Mouse (Mus musculus): ENCODE measurements around the gene Gpc6. TPM values are rescaled to one million over a fixed set of nuclear protein-coding genes. Genes with fewer than 3 reads are reported as not detected.

The Gpc6 gene
- total and polyA plus RNA-seq, 3 experiments: 5.1 to 12.2 (median 9.5) TPM

DNA sequence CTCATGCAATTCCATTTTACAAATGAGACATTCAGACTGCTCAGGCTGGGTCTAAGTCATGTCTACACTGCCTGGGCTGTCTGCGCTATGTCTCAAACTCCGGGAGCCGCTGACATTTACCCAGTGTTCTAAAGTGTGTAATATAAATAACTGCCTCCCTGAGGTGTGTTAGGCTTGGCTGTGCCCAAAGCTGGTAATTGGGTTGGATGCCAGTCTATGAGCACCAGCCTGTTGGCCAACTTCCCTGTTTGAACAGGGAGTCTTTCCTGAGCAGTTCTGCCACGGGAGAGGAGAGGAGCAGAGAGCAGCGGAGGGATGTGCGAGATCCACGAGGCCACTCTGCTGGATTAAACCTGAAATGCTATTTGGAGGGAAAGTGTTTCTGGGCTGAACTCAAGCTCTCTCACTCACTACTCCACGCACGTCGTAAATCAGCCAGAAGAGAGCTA lies 785.4 kb downstream of the Gpc6 start:
- DNase-seq: no peak

DNA sequence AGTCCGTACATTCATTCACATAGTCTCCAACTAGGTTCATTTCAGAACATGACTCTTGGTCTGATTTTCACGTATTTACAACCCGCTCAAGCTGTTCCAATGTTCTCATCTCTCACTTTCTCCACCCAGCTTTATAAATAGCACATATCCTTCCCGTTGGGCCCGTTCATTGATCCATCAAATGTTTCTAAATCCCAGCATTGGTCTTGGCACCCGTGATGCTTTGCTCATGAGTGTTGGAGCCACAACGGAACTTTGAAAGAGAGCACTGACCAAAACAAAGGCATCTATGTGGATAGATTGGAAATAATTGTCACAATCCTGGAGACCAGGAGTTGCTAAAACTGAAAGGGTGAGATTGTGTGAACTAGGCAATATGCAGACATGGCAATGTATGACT lies 787.2 kb downstream of the Gpc6 start:
- no peak for DNase-seq

DNA sequence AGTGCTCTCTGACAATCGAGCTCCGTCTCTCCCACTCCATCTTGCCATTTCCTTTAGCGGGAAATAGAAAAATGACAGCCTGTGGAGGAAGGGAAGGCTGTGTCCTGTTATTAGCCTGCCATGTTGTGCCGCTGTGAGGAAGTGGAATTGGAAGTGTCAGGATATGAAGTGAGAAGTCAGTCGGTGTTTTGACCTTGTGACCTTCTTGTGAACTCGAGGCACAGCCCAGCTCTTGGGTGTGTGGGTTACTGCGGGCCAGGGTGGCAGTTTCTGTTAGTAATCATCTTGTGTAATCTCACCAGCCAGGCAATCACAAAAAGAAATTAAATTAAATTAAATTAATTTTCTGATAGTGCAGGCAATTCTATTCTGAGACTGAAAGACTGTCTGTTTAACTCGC lies 789.0 kb downstream of the Gpc6 start:
- DNase-seq: no peak

DNA sequence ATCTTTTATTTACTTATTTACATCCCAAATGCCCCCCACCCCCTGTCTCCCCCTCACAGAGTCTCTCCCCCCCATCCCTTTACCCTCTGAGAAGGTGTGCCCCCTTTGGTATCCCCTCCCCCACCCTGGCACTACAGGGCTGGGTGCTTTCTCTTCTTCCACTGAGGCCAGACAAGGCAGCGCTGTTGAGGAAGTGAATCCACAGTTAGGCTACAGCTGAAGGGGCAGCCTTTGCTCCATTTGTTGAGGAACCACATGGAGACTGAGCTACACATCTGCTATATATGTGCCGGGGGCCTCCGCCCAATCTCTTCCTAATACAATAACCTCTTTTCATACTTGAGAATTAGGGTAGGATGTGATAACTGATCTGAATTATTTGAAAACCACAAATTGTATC lies 791.2 kb downstream of the Gpc6 start:
- DNase-seq: no peak

DNA sequence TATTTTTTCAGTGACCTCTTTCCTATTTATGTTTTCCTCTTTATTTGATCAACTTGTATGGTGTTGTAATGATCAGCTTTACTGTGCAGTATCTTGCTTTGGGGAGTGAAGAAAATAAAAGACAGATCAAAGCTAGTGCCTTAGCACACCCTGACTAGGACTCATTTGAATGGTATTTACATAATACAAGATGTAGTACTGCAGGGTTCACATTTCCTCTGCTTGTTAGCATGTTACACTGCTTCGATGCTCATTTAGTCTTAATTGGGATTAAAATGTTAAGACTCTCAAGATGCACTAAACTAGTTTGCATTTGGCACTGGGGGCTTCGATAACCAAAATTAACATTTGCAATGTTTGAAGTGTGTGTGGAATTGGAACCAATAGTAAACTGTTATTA lies 803.6 kb downstream of the Gpc6 start:
- no peak for DNase-seq

DNA sequence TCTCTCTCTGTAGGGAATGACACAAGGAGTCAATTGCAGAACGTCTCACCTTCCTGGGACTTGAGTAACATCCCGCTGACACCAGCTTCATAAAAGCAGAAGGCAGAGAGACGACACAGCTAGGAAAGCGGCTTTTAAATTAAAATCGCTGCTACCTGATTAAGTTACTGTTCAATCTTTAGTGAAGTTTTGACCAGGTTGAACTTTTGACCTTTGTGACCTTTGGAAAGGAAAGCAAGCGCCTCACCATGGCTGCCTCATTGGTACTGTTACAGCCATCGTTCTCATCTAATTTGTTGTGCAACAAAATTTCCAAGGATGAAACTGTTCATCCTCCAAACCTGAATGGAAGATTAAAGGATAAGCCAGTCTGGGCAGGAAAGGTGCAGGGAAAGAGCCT lies 830.1 kb downstream of the Gpc6 start:
- no peak for DNase-seq

DNA sequence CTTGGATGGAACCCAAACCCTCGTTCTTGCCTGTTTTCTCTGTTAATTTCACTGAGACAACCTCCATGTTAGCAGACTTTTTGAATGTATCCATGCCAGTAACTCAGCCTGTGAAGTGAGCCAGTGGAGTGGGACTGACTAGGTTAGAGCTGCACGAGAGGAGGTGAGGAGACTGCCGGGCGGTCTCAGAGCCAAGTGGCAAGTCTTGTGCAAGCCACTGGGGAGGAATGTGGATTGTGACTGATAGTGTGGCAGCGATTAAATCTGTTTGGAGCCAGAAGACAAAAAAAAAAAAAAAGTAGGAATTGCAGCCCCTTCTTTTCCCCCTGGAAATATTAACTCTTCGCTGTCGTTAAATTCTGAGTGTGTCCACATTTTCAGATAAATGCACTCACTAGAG lies 831.4 kb downstream of the Gpc6 start:
- DNase-seq: peak; percentile 3

DNA sequence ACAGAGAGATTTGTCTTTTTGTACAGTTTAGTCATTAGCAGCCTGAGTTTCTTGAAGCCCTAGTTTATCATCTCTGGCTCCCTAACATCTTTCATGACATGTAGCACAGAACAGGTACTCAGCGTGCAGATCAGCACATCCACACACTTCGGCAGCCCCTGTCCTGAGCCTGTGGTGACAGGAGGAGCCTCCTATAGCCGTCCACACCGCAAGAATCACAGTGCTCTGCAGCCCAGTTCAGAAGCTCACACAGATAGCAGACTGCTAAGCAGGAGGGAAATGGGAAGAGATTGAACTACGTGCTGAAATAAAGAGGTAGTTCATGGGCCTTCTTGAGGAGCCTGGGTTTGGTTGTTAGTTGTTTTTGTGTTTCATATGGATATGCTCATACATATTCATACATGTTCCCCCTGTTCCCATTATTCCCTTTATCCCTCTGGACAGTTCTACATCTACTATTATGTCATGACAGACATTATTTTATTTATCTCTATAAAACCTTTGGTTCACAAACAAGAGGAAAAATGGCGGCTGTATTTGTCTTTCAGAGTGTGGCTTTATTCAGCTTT lies 832.8 kb downstream of the Gpc6 start:
- no peak for DNase-seq

DNA sequence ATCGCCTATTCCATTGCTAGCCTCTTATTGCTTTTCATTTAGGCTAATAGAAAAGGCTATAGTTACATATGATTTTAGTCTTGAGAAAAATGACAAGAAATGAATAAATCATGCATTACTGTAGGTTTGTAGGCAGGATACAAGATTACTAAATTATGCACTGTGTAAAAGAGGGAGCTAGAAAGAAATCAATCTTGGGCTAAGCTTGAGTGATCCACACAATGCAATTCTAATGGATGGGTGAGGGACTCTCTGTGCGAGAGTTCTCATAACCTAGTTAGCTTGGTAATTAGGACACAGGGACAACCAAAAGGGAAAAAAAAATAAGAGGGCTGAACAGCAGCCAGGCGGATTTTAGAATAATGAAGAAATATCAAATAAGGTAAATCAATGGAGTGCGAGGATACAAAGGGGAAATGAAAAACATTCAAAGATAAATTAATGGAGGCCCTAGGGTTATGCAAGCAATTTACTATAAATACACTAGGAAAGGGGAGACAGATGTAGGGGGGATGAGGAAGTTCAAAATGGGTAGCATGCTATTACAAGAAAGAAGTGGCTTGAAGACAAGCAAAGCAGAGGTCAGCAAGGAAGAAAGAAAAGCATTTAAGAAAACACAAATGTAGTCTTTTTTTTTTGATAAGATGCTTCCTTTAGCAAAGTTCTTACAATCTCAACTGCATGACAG lies 835.9 kb downstream of the Gpc6 start:
- DNase-seq: no peak

DNA sequence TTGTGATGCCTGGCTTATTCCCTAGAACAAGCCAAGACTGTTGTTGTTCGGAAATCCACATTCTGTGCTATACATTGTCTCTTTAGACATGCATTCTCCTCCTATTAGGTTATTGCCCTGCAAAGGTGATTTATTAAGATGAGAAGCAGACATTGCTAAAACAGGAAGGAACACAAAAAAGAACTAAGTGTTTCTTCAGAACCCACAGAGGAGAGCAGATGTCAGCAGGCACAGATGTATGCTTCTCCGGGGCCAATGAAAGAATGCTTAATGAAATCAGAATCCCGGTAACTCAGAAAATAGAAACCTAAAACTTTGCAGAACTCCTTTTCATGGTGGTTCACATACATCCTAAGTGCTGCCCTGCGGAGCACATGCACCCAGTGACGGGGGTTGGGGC lies 837.8 kb downstream of the Gpc6 start:
- no peak for DNase-seq

DNA sequence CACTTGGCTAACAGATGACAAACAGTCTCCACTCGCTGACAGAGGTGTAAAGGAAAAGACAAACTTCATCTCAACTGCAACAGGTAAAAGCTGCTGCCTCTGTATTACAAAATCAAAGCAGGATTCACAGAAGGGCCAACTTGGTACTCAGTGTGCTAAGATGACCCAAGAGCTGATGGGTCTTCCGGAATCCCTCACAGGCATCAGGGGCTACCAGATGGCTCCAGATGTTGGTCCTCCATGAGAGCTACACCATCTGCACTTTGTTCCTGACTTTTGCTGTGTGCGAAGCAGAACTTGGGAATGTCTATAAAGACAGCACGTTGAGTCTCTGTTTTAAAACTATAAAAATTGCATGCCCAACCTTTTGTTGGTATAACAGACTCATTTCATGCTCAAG lies 842.7 kb downstream of the Gpc6 start:
- DNase-seq: no peak

DNA sequence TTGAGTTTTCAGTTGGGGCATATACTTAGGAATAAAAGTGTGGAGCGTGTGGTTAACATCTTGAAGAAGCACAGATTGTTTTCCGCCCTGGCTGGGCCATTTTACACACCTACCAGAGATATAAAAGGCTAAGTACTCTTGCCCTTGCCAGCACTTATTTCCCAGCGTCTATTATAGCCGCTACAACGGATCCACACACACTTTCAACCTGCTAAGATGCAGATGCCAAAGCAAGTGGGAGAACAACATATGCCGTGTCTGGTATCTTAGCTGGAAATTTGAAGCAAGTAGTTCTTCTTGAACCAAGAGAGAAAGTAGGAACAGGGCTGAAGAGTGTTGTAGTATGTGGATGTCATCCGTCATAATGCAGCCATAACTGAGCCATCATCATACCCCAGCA lies 843.6 kb downstream of the Gpc6 start:
- no peak for DNase-seq

DNA sequence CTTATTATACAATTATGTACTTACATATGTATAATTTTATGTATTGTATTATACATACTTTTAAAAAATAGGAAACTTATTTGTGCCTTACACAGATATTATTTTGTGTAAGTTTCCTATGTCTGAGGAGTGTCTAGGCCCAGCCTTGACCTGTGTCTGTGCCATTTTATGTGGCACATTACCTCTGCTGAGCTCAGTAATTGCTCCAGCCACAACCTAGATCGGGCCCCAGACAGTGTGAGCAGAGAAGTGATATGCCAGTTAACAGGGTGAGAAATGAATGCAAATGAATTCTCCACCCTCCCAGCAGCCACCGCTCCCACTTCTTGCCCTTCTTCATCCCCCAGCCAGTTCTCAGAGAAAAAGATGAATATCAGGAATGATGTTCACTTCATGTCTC lies 848.3 kb downstream of the Gpc6 start:
- no peak for DNase-seq

DNA sequence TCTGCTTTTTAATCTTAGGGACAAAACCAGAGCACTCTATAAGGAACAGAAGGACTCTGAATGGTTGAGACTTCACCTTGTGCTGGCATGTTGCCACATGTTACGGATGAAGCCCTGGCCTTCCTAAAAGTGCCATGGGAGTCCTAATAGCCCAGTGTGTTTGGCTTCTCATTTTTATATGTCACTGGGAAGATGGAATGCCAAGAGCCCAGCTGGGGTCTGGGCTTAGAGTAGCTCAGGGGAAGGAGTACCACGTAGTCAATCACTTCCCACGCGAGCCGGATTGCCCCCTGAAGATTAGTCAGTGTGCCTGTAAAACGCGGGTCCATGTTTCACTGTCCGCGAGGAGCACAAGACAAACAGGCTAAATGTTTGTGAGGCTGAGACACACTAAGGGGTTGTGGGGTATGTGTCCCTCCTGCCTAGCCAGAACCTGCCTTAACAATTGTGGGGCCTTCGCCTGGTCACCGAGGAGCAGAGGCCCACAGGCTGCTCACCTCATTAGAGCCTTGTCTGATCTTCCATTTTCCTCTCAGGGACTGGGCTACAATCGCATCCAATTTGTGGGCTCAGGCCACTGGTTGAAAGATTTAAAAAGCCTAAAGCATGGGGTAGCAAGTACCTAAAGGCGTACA lies 852.9 kb downstream of the Gpc6 start:
- DNase-seq: no peak

DNA sequence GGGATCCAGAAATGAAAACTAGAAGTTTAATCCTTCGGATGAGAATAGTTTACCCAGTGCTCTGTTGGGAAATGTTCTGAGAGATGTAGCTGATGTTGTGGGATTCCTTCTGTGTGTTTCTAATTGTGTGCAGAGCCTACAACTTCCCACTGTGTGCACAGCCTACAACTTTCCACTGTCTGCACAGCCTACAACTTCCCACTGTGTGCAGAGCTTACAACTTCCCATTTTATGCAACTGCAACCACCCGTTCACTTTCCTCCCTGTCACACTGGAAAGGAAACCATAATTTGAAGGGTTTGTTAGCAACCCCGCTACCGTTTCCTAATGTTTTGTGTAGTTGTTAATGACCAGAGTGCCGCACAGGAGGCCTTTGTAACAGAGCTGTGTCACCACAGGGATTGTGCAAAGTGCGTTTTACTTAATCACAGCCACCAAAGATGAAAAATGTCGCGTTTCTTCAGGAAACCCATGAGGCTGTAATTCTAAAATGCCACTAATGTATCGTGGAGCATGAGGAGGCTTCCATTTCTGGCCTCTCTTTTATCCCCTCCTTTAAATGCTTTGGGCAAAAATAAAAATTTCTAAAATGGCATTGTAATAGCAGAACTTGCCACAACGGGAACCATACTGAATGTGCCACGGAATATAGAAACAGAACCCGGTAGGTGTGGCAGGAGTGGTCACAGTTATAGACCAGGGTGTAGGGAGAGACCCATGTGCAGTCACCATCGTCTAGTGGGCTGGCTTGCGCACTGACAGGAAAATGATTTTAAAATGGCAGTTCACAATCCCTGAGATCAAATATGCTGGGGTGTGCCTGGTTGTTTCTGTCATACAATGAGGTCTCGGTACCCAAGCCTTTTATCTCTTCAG lies 853.7 kb downstream of the Gpc6 start:
- no peak for DNase-seq

DNA sequence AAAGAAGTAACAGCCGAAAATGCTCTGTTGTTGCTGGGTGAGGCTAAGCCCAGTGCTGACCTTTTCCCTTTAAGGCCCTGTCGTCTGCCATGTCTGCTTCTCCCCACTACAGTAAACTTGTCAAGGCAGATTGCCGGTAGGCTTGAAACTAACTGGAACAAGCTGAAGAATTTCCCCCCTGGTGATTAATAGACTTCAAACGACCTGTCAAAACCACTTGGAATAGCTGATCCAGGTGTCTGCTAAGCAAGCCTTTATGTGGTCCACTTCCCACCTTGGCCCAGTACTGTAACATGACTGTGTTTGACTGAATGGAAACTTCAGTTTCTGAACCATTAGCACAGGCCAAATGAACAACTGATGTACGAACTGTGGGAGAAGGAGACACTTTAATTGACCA lies 856.6 kb downstream of the Gpc6 start:
- no peak for DNase-seq

DNA sequence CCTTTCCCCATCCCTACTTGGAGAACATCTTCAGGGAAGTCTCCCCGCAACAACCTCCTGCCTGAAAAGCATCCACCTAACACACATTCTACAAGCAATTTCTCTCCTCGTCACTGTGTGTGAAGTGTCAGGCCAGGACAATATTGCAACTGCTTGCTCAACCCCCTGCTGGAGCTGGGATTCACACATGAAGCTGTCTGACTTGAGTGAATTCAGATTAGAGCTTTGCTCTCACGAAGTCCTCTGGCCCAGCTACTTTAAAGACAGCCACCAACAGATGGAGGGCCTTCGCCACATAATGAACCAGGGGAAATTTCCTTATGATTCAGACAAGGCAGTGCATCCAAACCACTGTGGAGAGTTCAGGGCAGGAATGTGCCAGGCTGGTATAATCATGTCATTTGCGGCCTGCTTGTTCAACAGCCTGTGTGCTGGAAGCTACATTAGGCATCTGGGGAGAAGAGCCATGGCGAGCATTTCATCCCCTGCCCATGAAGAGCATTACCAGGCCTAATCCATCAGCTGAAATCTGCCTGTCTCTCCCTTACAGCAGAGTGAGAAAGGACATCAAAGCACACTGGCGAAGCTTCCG lies 858.7 kb downstream of the Gpc6 start:
- no peak for DNase-seq

DNA sequence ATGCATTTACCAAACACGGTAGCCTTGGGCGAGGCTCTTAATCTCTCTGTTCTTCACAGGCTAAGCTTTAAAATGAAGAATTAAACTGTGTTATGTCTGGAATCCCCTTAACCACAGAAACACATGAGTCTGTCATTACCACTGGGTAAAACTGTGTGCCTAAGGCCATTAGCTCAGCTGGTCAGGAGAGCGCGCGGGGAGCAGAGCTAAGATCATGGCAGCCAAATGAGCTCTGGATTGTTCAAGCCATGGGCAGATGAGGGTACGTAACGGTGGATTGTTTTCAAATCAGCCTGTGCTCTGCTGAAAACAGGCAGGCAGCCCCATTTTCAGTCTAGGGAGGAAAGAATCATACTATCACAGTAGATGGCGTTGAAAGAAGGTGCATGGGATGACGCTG lies 859.8 kb downstream of the Gpc6 start:
- DNase-seq: no peak

DNA sequence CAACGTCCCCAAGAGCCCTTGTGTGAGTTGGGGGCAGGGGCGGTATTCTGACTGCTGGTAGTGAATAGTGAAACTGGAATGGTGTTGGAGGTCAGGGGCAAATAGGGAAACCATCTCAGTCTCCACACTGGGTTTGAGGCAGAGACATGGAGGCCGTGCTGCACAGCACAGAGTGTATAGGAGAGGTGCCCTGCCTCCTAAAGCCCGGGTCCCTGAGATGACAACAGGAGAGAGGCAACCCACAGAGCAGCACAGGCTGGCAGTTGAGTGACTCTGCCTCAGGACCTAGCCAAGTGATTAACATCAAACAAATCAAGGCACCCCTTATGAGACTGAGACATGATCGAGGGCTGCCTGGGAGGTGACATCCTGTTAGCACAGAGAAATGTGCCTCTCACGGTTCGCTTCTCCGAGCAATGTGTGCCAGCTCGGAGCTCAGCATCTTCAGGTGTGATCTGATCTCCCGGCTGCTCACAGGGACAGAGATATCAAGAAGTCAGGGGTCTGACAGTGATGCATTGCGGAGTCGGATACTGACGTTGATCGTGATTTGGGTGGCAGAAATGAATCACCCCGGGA lies 860.5 kb downstream of the Gpc6 start:
- peak; percentile 14 for DNase-seq

DNA sequence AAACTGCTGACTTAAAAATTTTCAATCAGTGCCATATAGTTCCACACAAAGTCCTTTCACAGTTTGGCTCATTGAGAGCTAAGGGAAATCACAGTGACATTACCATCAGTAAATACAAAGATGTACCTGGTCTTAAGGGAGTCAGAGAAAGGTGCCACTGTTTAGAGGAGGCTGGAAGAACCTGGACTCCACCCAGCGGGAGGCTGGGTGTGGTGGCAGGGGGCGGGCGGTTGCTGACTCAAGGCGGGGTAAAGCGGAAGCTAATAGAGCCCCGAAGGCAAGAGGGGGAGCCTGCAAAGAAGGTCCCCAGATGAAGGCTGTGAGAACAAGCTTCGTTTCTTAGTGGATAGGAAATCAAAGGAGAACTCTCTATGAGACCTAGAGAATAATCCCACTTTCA lies 861.5 kb downstream of the Gpc6 start:
- no peak for DNase-seq

DNA sequence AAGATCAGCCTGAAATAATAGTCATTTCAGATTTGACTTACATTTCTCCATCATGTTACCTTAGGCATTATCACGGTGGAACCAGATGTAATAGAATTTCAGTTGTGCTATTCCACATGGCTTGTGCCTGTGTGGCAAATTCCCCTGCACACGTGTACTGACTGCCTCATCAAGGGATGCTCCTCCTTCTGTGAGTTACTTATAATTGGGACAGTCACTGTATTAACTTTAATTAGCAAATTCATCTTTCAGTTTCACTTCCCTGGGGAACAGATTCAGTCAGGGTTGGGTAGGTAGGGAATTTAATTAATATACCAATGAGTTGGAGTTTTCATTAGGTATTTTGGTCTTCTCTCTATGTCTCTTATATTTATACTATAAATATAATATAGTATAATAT lies 869.8 kb downstream of the Gpc6 start:
- DNase-seq: no peak

DNA sequence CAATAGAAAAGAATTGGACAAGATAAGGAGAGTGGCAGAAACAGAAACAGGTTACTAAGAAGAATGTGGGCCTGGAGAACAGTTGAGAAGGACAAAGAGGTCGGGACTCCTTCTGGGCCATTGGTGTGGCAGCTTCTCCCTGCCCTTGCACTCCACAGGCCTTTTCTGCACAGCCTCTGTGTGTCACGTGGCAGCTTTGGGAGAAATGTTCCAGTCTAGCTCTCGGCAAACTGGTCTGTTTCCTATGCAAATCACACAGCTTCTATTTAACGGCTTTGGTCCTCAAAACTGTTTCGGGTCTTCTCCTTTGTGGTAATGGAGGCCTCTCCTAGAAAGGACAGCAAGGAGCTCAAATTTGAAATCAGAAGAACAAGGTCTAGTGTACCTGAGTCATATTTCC lies 871.5 kb downstream of the Gpc6 start:
- no peak for DNase-seq

All from adrenal gland, adult 2 months (tissue).